Mouse (Mus musculus) heart, embryonic 14.5 days (tissue): ENCODE results near the gene Sptssa. TPM values are rescaled to one million over a fixed set of nuclear protein-coding genes. Genes with fewer than 3 reads are reported as not detected.

Experiments used
- ATAC-seq: fragments of 200-750 bp; cut with Nextera tagmentation; 2 replicates; pipeline ENCODE4 v1.8.0; 2017; ENCODE audit warnings: low read depth, moderate TSS enrichment; ENCODE audit not compliant: insufficient number of reproducible peaks, insufficient read depth, low FRiP score
- H3K27ac ChIP-seq, 2 experiments: fragments of 200-500 bp in 1 of 2; fragments of 300-500 bp in 1 of 2; sonication (generic) in 1 of 2; replicated peaks in 1 of 2; 2 replicates each; pipeline ENCODE4 v1.5.1; 2012 to 2014; ENCODE audit warnings: low read depth in 2 of 2, low read length in 2 of 2, control low read depth in 1 of 2, mild to moderate bottlenecking in 1 of 2, mixed read lengths in 1 of 2; ENCODE audit not compliant: control insufficient read depth in 1 of 2, insufficient read depth in 1 of 2
- H3K27me3 ChIP-seq: fragments of 300-500 bp; sonication (generic); 2 replicates; pipeline ENCODE4 v1.6.1; 2014; ENCODE audit warnings: mild to moderate bottlenecking, low read length, control low read depth; ENCODE audit not compliant: control insufficient read depth, insufficient read depth
- H3K36me3 ChIP-seq: fragments of 300-500 bp; sonication (generic); 2 replicates; pipeline ENCODE4 v1.6.1; 2014; ENCODE audit warnings: mild to moderate bottlenecking, control low read depth, low read length, mixed read lengths; ENCODE audit not compliant: control insufficient read depth, insufficient read depth
- H3K4me1 ChIP-seq, 2 experiments: fragments of 200-500 bp in 1 of 2; fragments of 300-500 bp in 1 of 2; sonication (generic) in 1 of 2; 2 replicates each; pipeline ENCODE4 v1.6.1; 2012 to 2014; ENCODE audit warnings: low read length in 2 of 2, control low read depth in 1 of 2, mixed read lengths in 1 of 2; ENCODE audit not compliant: control insufficient read depth in 2 of 2, insufficient read depth in 2 of 2
- H3K4me2 ChIP-seq: fragments of 300-500 bp; sonication (generic); 2 replicates; pipeline ENCODE4 v1.6.1; 2014; ENCODE audit warnings: mild to moderate bottlenecking, low read length
- H3K4me3 ChIP-seq, 2 experiments: fragments of 200-500 bp in 1 of 2; fragments of 300-500 bp in 1 of 2; sonication (generic) in 1 of 2; 2 replicates each; pipeline ENCODE4 v1.5.1; 2012 to 2014; ENCODE audit warnings: low read length in 2 of 2, mild to moderate bottlenecking in 2 of 2, control low read depth in 1 of 2, low read depth in 1 of 2, moderate library complexity in 1 of 2; ENCODE audit not compliant: control insufficient read depth in 1 of 2, insufficient read depth in 1 of 2
- H3K9ac ChIP-seq: fragments of 300-500 bp; sonication (generic); 2 replicates; pipeline ENCODE4 v1.6.1; 2014; ENCODE audit warnings: mild to moderate bottlenecking, low read length
- H3K9me3 ChIP-seq: fragments of 300-500 bp; sonication (generic); 2 replicates; pipeline ENCODE4 v1.6.1; 2016; ENCODE audit warnings: low read length, control low read depth; ENCODE audit not compliant: control insufficient read depth
- WGBS: fragments of 180-500 bp; shearing (Covaris S2); extraction: QIAGEN DNeasy Blood & Tissue Kit; methylation state at CpG from one replicate; pipeline ENCODE4 v1.1.7; 2014; 5-methylcytosine and 5-hydroxymethylcytosine counted together
- microRNA counts: library from miRNA; unstranded; fragments of <30 nt; microRNA quantifications from one replicate; lab custom pipeline; 2016
- microRNA-seq: library from miRNA; unstranded; fragments of <30 nt; microRNA quantifications from one replicate; pipeline ENCODE4, GENCODE M21; 2016
- polyA plus RNA-seq: library from polyadenylated mRNA; unstranded; fragments of >200 nt; fragmentation: Nextera tagmentation; extraction: Ambion mirVana; gene quantifications from 2 replicates; pipeline ENCODE4 v1.2.1, GENCODE M21; 2014

Gene Sptssa
- polyA plus RNA-seq, 1 experiment from 2014 or later: 168 TPM

DNA sequence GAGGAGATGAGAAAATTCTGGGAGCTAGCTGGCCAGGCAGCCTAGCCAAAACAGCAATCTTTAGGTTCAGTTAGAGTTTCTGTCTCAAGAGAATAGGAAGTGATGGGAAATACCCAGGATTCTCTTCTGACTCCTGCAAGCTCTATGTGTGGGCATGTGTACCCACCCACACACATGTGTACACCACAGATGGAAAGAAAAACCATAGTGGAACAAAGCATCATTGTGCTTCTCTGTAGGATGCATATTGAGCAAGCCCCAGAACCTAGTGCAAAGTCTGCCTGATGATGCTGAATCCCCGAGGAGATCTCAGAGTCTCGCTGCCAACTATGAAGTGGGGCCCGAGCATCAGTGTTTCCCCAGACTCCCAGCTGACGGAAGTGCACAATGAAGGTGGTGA, 55.9 kb downstream of the Sptssa start:
- Histone ChIP-seq H3K36me3 (no peaks in the 10 kb centered on the region), H3K4me1 (no peaks in the 10 kb centered on the region), H3K27ac (no peak overlapping the region), H3K9ac (no peak overlapping the region), H3K9me3 (no peaks in the 10 kb centered on the region), H3K4me2 (no peak overlapping the region), H3K27me3 (no peaks in the 10 kb centered on the region), H3K4me3 (no peak overlapping the region)
- no peak for ATAC-seq
- 88% methylated on average over 4 of the region's 4 CpGs for WGBS

DNA sequence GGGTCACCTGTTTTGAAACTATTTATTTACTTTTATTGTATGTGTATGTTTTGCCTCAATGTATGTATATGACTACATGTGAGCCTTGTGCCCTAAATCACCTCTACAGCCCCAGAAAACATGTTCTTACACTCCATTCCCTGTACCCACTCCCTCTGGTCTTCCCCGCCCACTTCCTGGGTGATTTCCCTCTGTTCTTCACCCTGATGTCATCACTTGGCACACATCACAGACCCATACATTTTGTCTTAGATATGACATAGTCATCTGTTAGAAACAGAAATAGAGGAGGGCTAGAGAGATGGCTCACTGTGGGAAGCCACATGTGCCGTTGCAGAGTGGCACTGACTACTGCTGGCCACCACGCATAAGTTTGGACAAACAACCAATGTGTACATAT, 58.0 kb downstream of the Sptssa start:
- H3K9ac ChIP-seq: no peak overlapping the region
- no peak overlapping the region for H3K4me3 ChIP-seq
- H3K9me3 ChIP-seq: no peaks in the 10 kb centered on the region
- no peaks in the 10 kb centered on the region for H3K36me3 ChIP-seq
- H3K27me3 ChIP-seq: no peaks in the 10 kb centered on the region
- no peak for ATAC-seq
- 93% methylated on average over 3 of the region's 3 CpGs for WGBS
- H3K4me1 ChIP-seq: no peaks in the 10 kb centered on the region
- no peak overlapping the region for H3K4me2 ChIP-seq
- H3K27ac ChIP-seq: no peak overlapping the region

DNA sequence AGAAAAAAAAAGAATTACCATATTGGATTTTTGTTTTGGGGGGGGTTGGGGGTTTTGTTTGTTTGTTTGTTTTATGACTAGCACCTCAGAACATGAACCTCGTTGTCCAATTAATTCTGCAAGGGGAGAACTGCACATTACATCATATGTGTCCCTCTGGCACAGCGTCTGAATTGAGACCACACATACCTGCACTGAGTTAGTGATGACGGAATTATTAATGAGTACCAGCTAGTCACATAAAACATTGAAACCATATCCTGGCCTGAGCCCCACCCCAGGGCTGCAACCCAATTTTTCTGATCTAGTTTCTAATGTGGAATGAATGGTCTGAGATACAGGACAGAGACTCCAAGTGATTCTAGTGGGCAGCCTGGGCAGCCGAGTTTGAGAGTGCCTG, 59.7 kb downstream of the Sptssa start:
- Histone ChIP-seq H3K9ac (no peak overlapping the region), H3K36me3 (no peaks in the 10 kb centered on the region), H3K9me3 (no peaks in the 10 kb centered on the region), H3K27me3 (no peaks in the 10 kb centered on the region), H3K4me3 (no peak overlapping the region), H3K4me2 (no peak overlapping the region), H3K27ac (no peak overlapping the region), H3K4me1 (no peaks in the 10 kb centered on the region)
- WGBS: 82% methylated on average over 4 of the region's 4 CpGs
- ATAC-seq: no peak

MicroRNAs encoded within 50 kb of the gene (microRNA counts, 519-probe panel; counts per million panel counts)
- 322 counts per million, percentile 70 among the panel's probes with 10 or more counts for microRNA mmu-miR-1892 (lab: Ali Mortazavi, UCI)

Small RNA genes lying within 50 kb of the gene (microRNA-seq; reads per million reads assigned to microRNA genes)
- gene Mir1892: not detected

Other genes starting within 250 kb of the Sptssa start
- 47.5 and 49.2 TPM in 2 replicates for gene Eapp, start 39.3 kb upstream of the Sptssa start, polyA plus RNA-seq
- gene Snx6, start 139.1 kb upstream of the Sptssa start, polyA plus RNA-seq: 110 and 125 TPM in 2 replicates
- 537 and 540 TPM in 2 replicates for gene Cfl2, start 206.3 kb upstream of the Sptssa start, polyA plus RNA-seq